Mouse (Mus musculus): ENCODE data around the gene Trp53tg5.

Trp53tg5 gene

GRCm38 (mm10) chr2:164496847-164497690, 23.5 kb upstream of the Trp53tg5 start, which contains the start of gene Pigt:
Gene Pigt, plus strand, starts transcription at chr2:164497520.
- no peak for DNase-seq (ENCODE audit: extremely low spot score, low read depth, low spot score)

- DNase-seq (ENCODE audit: extremely low spot score, low read depth, low spot score), result no peak
Measured at GRCm38 (mm10) chr2:164496331-164496730, 22.8 kb upstream of the Trp53tg5 start.

GRCm38 (mm10) chr2:164494126-164494525, 20.6 kb upstream of the Trp53tg5 start:
- no peak for DNase-seq (ENCODE audit: extremely low spot score, low read depth, low spot score)

- no peak for DNase-seq (ENCODE audit: extremely low spot score, low read depth, low spot score)
Measured at GRCm38 (mm10) chr2:164487812-164488211, 14.3 kb upstream of the Trp53tg5 start.

- DNase-seq (ENCODE audit: extremely low spot score, low read depth, low spot score), result no peak
Measured at GRCm38 (mm10) chr2:164487115-164487527, 13.6 kb upstream of the Trp53tg5 start.

GRCm38 (mm10) chr2:164486258-164487114, 13.0 kb upstream of the Trp53tg5 start:
- DNase-seq (ENCODE audit: extremely low spot score, low read depth, low spot score), result no peak

GRCm38 (mm10) chr2:164485681-164486257, 12.2 kb upstream of the Trp53tg5 start, which contains the start of gene Dbndd2:
Gene Dbndd2, plus strand, starts transcription at chr2:164486106.
- no peak for DNase-seq (ENCODE audit: extremely low spot score, low read depth, low spot score)

GRCm38 (mm10) chr2:164470254-164470653, 3.3 kb downstream of the Trp53tg5 start:
- DNase-seq (ENCODE audit: extremely low spot score, low read depth, low spot score), result peak; percentile 49

GRCm38 (mm10) chr2:164466787-164467186, 6.7 kb downstream of the Trp53tg5 start:
- DNase-seq (ENCODE audit: extremely low spot score, low read depth, low spot score), result no peak

GRCm38 (mm10) chr2:164465161-164465560, 8.4 kb downstream of the Trp53tg5 start:
- DNase-seq (ENCODE audit: extremely low spot score, low read depth, low spot score), result no peak

GRCm38 (mm10) chr2:164460745-164461551, 12.6 kb downstream of the Trp53tg5 start, which contains the start of gene Gm20458:
Gene Gm20458, plus strand, starts transcription at chr2:164460967.
- peak; percentile 96 for DNase-seq (ENCODE audit: extremely low spot score, low read depth, low spot score)

GRCm38 (mm10) chr2:164458535-164458934, 15.0 kb downstream of the Trp53tg5 start:
- DNase-seq (ENCODE audit: extremely low spot score, low read depth, low spot score), result no peak

GRCm38 (mm10) chr2:164457942-164458341, 15.6 kb downstream of the Trp53tg5 start:
- no peak for DNase-seq (ENCODE audit: extremely low spot score, low read depth, low spot score)

- no peak for DNase-seq (ENCODE audit: extremely low spot score, low read depth, low spot score)
Measured at GRCm38 (mm10) chr2:164456864-164457300, 16.6 kb downstream of the Trp53tg5 start, which contains the start of gene Sys1. Gene Sys1, plus strand, starts transcription at chr2:164456964.

- DNase-seq (ENCODE audit: extremely low spot score, low read depth, low spot score), result no peak
Measured at GRCm38 (mm10) chr2:164456413-164456812, 17.1 kb downstream of the Trp53tg5 start.

GRCm38 (mm10) chr2:164455421-164456190, 17.9 kb downstream of the Trp53tg5 start:
- no peak for DNase-seq (ENCODE audit: extremely low spot score, low read depth, low spot score)

- no peak for DNase-seq (ENCODE audit: extremely low spot score, low read depth, low spot score)
Measured at GRCm38 (mm10) chr2:164454846-164455245, 18.7 kb downstream of the Trp53tg5 start.

GRCm38 (mm10) chr2:164453887-164454500, 19.5 kb downstream of the Trp53tg5 start:
- no peak for DNase-seq (ENCODE audit: extremely low spot score, low read depth, low spot score)
